Mouse (Mus musculus) spleen, postnatal 36 days (tissue): ENCODE data around the gene Slc25a29.

Experiments
- DNase-seq, 2 experiments: peaks; one replicate each; pipeline ENCODE4 v3.0.0; 2022; ENCODE audit warnings: low spot score in 2 of 2, mixed read lengths in 1 of 2

Gene Slc25a29

GRCm38 (mm10) chr12:108794979-108795537 is 40.6 kb downstream of the Slc25a29 start:
- DNase-seq, result no peak

DNA sequence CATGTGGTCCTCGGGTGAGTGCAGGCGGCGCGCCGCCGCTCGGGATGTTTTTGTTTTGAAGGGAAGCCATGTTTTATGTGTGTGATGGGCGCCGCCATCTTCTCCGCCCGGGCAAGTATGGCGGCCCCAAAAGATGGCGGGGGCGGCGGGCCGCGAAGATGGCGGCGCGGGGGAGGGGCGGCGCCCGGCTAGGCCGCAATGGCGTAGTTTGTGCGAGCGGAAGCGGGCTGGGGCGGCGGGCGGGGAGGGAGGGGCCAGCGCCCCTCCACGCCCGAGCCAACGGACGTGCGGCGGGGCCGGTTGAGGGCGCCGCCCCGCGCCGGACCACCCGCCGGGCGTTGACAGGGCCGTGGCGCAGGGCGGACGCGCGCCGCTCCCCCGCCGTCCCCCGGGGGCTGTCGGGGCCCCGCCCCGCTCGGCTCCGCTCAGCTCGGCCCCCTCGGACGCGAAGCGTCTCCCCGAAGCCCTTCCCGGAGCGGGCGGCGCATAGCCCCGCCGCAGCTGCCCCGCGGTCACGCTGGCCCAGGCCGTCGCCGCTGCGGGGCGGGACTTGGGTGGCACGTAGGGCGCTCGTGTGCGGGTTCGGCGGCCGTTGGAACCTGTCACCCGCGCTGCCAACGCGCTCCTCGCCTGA is 41.5 kb downstream of the Slc25a29 start:
- DNase-seq, result peak; percentile 82 to 83

DNA sequence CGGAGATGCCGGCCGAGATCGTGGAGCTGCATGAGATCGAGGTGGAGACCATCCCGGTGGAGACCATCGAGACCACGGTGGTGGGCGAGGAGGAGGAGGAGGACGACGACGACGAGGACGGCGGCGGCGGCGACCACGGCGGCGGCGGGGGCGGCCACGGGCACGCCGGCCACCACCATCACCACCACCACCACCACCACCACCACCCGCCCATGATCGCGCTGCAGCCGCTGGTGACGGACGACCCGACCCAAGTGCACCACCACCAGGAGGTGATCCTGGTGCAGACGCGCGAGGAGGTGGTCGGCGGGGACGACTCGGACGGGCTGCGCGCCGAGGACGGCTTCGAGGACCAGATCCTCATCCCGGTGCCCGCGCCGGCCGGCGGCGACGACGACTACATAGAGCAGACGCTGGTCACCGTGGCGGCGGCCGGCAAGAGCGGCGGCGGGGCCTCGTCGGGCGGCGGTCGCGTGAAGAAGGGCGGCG is 42.2 kb downstream of the Slc25a29 start:
- peak; percentile 19 to 22 for DNase-seq

DNA sequence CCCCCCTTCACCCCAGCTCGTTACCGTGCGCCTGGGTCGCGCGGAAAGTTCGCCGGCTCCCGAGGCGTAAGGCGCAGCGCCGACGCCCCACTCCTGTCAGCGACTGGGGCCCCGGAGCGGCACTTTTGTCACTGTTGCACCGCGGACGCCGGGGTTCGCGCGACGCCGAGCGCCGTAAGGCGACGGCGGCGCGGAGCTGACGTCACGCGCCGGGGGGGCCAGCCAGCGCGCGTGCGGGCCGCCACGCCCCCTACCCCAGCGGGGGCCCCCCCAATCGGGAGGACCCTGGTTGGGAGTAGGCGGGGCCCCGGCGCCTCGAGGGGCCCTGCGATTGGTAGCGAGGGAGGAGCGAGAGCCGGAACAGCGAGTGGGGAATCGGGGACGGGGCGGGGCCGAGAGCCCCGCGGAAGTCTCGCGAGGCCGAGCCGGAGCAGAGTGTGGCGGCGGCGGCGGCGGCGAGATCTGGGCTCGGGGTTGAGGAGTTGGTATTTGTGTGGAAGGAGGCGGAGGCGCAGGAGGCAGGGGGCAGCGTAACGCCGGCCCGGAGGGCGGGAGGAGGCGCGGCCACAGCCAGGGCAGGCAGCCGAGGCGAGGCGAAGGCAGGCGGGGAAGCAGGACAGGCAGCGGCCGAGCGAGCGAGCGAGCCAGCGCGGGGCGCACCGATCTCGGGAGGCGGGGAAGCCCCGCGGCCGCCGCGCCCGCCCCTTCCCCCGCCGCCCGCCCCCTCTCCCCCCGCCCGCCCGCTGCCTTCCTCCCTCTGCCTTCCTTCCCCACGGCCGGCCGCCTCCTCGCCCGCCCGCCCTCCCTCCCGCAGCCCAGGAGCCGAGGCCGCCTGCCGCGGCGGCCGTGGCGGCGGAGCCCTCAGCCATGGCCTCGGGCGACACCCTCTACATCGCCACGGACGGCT is 42.9 kb downstream of the Slc25a29 start, which contains the start of gene Yy1:
Yy1 (plus strand) TSS at position 428 of the 907 bp plus-strand sequence.
- DNase-seq, result peak; percentile 99

DNA sequence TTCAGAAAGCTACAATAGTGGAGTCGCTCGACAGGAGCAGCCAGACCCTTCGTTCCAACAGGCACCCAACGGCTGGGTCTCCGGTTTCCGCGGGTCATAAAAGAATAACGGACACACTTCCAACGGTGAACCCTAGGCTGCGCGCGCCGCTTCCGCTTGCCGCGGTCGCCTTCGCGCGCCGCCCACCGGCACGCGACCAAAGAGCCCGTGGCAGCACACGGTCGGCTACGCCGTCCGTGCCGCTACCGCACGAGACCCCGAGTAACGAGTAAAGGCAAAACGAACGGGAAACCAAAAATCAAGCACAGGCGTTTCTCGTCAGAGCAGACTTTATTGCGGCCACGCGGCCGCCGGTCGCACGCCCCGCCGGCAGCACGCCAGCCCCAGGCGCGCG is 43.5 kb downstream of the Slc25a29 start:
- peak; percentile 73 to 82 for DNase-seq

DNA sequence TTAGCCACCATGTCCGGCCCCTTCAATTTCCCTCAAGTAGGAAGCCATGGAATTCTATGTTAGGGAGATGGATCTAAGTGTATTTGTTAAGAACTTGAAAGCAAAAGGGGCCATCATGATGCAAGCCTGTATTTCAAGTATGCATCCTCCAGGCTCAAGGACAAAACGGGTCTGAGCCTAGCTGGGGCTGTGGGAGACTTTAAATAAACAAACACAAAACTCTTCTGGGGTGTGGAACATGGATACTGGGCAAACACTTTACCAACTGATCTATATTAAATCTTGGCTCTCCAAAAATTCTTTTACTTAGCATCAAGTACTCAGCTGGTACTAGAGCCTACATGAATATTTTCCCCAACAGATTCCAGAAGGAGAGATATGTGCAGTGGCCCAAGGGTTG is 48.4 kb downstream of the Slc25a29 start:
- DNase-seq, result no peak

DNA sequence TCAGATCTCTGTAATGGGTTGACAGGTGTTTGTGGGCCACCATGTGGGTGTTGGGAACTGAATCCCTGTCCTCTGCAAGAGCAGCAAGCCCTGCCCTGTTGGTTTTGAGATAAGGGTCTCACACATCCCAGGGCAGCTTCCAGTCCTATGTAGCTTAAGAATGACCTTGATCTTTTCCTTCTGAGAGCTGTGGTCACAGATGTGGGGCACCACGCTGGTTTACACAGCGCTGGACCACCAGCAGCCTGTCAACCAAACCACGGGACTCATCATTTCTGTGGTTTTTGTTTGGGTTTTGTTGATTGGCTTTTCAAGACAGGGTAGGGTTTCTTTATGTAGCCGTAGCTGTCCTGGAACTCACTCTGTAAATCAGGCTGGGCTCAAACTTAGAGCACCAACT is 50.5 kb downstream of the Slc25a29 start:
- no peak for DNase-seq

DNA sequence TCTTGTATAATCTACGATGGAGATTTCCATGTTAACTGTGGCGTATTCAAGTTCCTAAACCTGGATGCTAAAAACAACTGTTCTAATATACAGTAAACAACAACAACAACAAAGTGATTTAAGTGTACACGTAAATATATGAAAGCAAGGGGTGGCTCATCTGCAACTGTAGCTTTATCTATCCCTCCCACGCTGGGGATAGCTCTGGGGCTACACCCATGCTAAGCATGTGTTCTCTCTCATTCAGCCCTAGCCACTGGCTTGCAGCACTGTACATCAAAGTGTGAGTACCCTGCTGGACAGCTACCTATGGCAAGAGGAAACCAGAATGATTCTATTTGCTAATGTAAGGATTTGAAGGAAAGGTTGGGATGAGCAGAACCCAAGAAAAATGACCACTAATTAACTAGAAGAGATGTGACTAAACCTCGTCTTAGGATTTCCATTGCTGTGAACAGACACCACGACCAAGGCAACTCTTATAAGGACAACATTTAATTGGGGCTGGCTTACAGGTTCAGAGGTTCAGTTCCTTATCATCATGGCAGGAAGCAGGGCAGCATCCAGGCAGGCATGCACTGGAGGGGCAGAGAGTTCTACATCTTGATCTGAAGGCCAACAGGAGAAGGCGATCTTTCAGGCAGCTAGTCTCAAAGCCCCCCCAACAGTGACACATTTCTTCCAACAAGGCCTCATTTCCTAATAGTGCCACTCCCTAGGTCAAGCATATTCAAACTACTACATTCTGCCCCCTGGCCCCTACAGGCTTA is 55.4 kb downstream of the Slc25a29 start:
- peak; percentile 26 to 54 for DNase-seq
